Mouse (Mus musculus) megakaryocyte-erythroid progenitor cell, adult 5-6 weeks (primary cell): ENCODE measurements around the gene Cebpe. TPM values are rescaled to one million over a fixed set of nuclear protein-coding genes. Genes with fewer than 3 reads are reported as not detected.

Experiments
- ATAC-seq: replicated peaks from 2 replicates; pipeline ENCODE4 v1.8.0; 2016; ENCODE audit warnings: mild to moderate bottlenecking, inconsistent platforms; ENCODE audit not compliant: severe bottlenecking, poor library complexity, low FRiP score, low TSS enrichment
- total RNA-seq, 2 experiments: library from RNA; stranded (forward) in 1 of 2; stranded (reverse) in 1 of 2; fragments of 200-1000, 215-1000 nt in 1 of 2; fragments of >200 nt in 1 of 2; fragmentation: Nextera tagmentation in 1 of 2; gene quantifications; 2 replicates each; pipeline ENCODE4 v1.2.3; 2014 to 2017

Cebpe gene
- total RNA-seq, 2 experiments from 2014 or later, result 1.4 TPM; not detected in 1

GRCm38 (mm10) chr14:54686063-54686521 lies 25.9 kb downstream of the Cebpe start, which contains the start of gene 1700123O20Rik:
Gene 1700123O20Rik, plus strand, starts transcription at chr14:54686216.
- peak; percentile 78 for ATAC-seq

- no peak for ATAC-seq
Measured at GRCm38 (mm10) chr14:54685471-54685870, 26.5 kb downstream of the Cebpe start.

GRCm38 (mm10) chr14:54682396-54682795 lies 29.6 kb downstream of the Cebpe start:
- ATAC-seq, result no peak

GRCm38 (mm10) chr14:54678657-54679304 lies 33.2 kb downstream of the Cebpe start:
- no peak for ATAC-seq

GRCm38 (mm10) chr14:54676290-54676689 lies 35.7 kb downstream of the Cebpe start:
- no peak for ATAC-seq

- ATAC-seq, result no peak
Measured at GRCm38 (mm10) chr14:54674317-54674716, 37.7 kb downstream of the Cebpe start.

GRCm38 (mm10) chr14:54669381-54669780 lies 42.6 kb downstream of the Cebpe start:
- 0 out of 2 replicates have a peak, but pooled peaks have one; percentile 47 for ATAC-seq

DNA sequence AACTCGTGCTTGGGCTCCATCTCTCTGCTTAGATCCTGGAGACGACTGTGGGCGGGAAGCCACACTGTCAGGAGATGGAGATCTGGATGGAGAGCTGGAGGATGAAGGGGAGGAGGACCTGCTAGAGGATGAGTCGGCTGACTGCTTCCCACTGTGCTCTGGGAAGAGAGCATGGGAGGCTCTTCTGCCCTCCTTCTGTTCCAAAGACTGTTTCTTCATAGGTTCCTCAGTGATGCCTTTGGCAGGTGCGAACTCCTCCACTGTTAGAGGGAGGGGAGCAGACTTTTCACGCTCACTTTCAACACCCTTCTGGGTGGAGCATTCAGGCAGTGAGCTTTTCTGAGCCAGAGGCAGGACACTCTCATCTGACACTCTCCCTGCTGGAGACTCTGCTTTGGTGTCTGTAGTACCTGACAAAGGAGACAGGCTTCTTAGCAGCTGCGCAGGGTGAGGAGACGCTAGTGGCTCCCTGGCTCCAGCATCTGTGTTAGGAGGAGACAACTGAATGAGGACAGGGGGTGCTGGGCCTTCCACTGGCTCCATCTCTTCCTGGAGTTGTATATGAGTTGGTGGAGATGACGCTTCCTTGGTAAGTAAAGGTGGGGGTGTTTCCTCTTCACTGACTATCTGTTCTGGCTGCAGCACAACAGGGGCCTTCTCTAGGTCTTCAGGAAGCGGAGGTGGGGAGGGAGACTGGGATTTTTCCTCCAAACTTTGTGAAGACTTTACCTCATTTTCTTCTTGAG lies 47.3 kb downstream of the Cebpe start:
- ATAC-seq, result no peak

Other genes starting within 250 kb of the Cebpe start
- gene Lrp10, start 248.0 kb downstream of the Cebpe start, total RNA-seq (2014; fragmentation: Nextera tagmentation), result 38.4 and 38.6 TPM in 2 replicates
- gene Lrp10, start 248.0 kb downstream of the Cebpe start, total RNA-seq (2017), result 13.0 and 19.9 TPM in 2 replicates
- 0.50 and 3.5 TPM in 2 replicates for gene Rem2, start 236.1 kb downstream of the Cebpe start, total RNA-seq (2014; fragmentation: Nextera tagmentation)
- 0.80 and 2.0 TPM in 2 replicates for gene Rem2, start 236.1 kb downstream of the Cebpe start, total RNA-seq (2017)
- 73.8 and 87.5 TPM in 2 replicates for gene Prmt5, start 194.6 kb downstream of the Cebpe start, total RNA-seq (2014; fragmentation: Nextera tagmentation)
- gene Prmt5, start 194.6 kb downstream of the Cebpe start, total RNA-seq (2017), result 71.5 and 77.3 TPM in 2 replicates
- gene Haus4, start 157.6 kb downstream of the Cebpe start, total RNA-seq (2014; fragmentation: Nextera tagmentation), result 94.2 and 97.3 TPM in 2 replicates
- gene Haus4, start 157.6 kb downstream of the Cebpe start, total RNA-seq (2017), result 60.5 and 68.2 TPM in 2 replicates
- not detected in 2 replicates for gene Ajuba, start 134.6 kb downstream of the Cebpe start, total RNA-seq (2014; fragmentation: Nextera tagmentation)
- gene Ajuba, start 134.6 kb downstream of the Cebpe start, total RNA-seq (2017), result 0.19 and 0.80 TPM in 2 replicates
- gene 4931414P19Rik, start 106.2 kb downstream of the Cebpe start, total RNA-seq (2014; fragmentation: Nextera tagmentation), result 6.2 and 12.7 TPM in 2 replicates
- gene 4931414P19Rik, start 106.2 kb downstream of the Cebpe start, total RNA-seq (2017), result 2.9 and 7.3 TPM in 2 replicates
- 221 and 258 TPM in 2 replicates for gene Psmb5, start 94.2 kb downstream of the Cebpe start, total RNA-seq (2014; fragmentation: Nextera tagmentation)
- 39.5 and 75.5 TPM in 2 replicates for gene Psmb5, start 94.2 kb downstream of the Cebpe start, total RNA-seq (2017)
- gene Psmb11, start 90.7 kb downstream of the Cebpe start, total RNA-seq (2014; fragmentation: Nextera tagmentation), result 0.45 TPM in 1 of 2 replicates, not detected in the other
- not detected in 2 replicates for gene Psmb11, start 90.7 kb downstream of the Cebpe start, total RNA-seq (2017)
- not detected in 2 replicates for gene Gm17606, start 71.2 kb downstream of the Cebpe start, total RNA-seq (2014; fragmentation: Nextera tagmentation)
- not detected in 2 replicates for gene Gm17606, start 71.2 kb downstream of the Cebpe start, total RNA-seq (2017)
- 2.3 and 2.5 TPM in 2 replicates for gene Cdh24, start 70.8 kb downstream of the Cebpe start, total RNA-seq (2014; fragmentation: Nextera tagmentation)
- gene Cdh24, start 70.8 kb downstream of the Cebpe start, total RNA-seq (2017), result 0.15 and 1.7 TPM in 2 replicates
- 37.1 and 42.0 TPM in 2 replicates for gene 1700123O20Rik, start 26.0 kb downstream of the Cebpe start, total RNA-seq (2014; fragmentation: Nextera tagmentation)
- gene 1700123O20Rik, start 26.0 kb downstream of the Cebpe start, total RNA-seq (2017), result 42.4 and 58.4 TPM in 2 replicates
- gene Acin1, start 25.2 kb downstream of the Cebpe start, total RNA-seq (2014; fragmentation: Nextera tagmentation), result 222 and 244 TPM in 2 replicates
- gene Acin1, start 25.2 kb downstream of the Cebpe start, total RNA-seq (2017), result 267 and 293 TPM in 2 replicates
- gene Gm29776, start 13.3 kb downstream of the Cebpe start, total RNA-seq (2014; fragmentation: Nextera tagmentation), result not detected in 2 replicates
- gene Gm29776, start 13.3 kb downstream of the Cebpe start, total RNA-seq (2017), result not detected in 2 replicates
- 0.13 and 0.37 TPM in 2 replicates for gene Slc7a8, start 69.8 kb upstream of the Cebpe start, total RNA-seq (2014; fragmentation: Nextera tagmentation)
- 0.34 TPM in 1 of 2 replicates, not detected in the other for gene Slc7a8, start 69.8 kb upstream of the Cebpe start, total RNA-seq (2017)
- not detected in 2 replicates for gene Rnf212b, start 102.0 kb upstream of the Cebpe start, total RNA-seq (2014; fragmentation: Nextera tagmentation)
- not detected in 2 replicates for gene Rnf212b, start 102.0 kb upstream of the Cebpe start, total RNA-seq (2017)
- gene Homez, start 158.8 kb upstream of the Cebpe start, total RNA-seq (2014; fragmentation: Nextera tagmentation), result 1.2 and 16.1 TPM in 2 replicates
- gene Homez, start 158.8 kb upstream of the Cebpe start, total RNA-seq (2017), result 1.5 and 6.1 TPM in 2 replicates
- gene Ppp1r3e, start 165.4 kb upstream of the Cebpe start, total RNA-seq (2014; fragmentation: Nextera tagmentation), result 15.9 and 16.7 TPM in 2 replicates
- 1.6 and 2.5 TPM in 2 replicates for gene Ppp1r3e, start 165.4 kb upstream of the Cebpe start, total RNA-seq (2017)
- gene Bcl2l2, start 171.2 kb upstream of the Cebpe start, total RNA-seq (2014; fragmentation: Nextera tagmentation), result 7.3 and 9.4 TPM in 2 replicates
- 3.3 and 7.5 TPM in 2 replicates for gene Bcl2l2, start 171.2 kb upstream of the Cebpe start, total RNA-seq (2017)
- 1.4 TPM in 1 of 2 replicates, not detected in the other for gene Gm20521, start 171.3 kb upstream of the Cebpe start, total RNA-seq (2014; fragmentation: Nextera tagmentation)
- not detected in 2 replicates for gene Gm20521, start 171.3 kb upstream of the Cebpe start, total RNA-seq (2017)
- 240 and 264 TPM in 2 replicates for gene Pabpn1, start 180.3 kb upstream of the Cebpe start, total RNA-seq (2014; fragmentation: Nextera tagmentation)
- 332 and 476 TPM in 2 replicates for gene Pabpn1, start 180.3 kb upstream of the Cebpe start, total RNA-seq (2017)
- 2.2 TPM in 1 of 2 replicates, not detected in the other for gene Slc22a17, start 201.0 kb upstream of the Cebpe start, total RNA-seq (2014; fragmentation: Nextera tagmentation)
- 4.9 TPM in 1 of 2 replicates, not detected in the other for gene Slc22a17, start 201.0 kb upstream of the Cebpe start, total RNA-seq (2017)
- gene Efs, start 214.0 kb upstream of the Cebpe start, total RNA-seq (2014; fragmentation: Nextera tagmentation), result not detected in 2 replicates
- gene Efs, start 214.0 kb upstream of the Cebpe start, total RNA-seq (2017), result not detected in 2 replicates
- not detected in 2 replicates for gene Il25, start 220.5 kb upstream of the Cebpe start, total RNA-seq (2014; fragmentation: Nextera tagmentation)
- gene Il25, start 220.5 kb upstream of the Cebpe start, total RNA-seq (2017), result not detected in 2 replicates
- not detected in 2 replicates for gene Cmtm5, start 224.1 kb upstream of the Cebpe start, total RNA-seq (2014; fragmentation: Nextera tagmentation)
- not detected in 2 replicates for gene Cmtm5, start 224.1 kb upstream of the Cebpe start, total RNA-seq (2017)